Mouse (Mus musculus) brain, embryonic 18.5 days (tissue): ENCODE measurements around the gene Cep162.

Experiments
- DNase-seq: peaks from one replicate; pipeline ENCODE4 v3.0.0-alpha.2; 2012; ENCODE audit warnings: low read depth, low spot score

Gene Cep162

GRCm38 (mm10) chr9:87162559-87162958 is 92.8 kb downstream of the Cep162 start:
- no peak for DNase-seq

- DNase-seq, result no peak
Measured at GRCm38 (mm10) chr9:87152641-87153325, 102.6 kb downstream of the Cep162 start.

- no peak for DNase-seq
Measured at GRCm38 (mm10) chr9:87147927-87148326, 107.4 kb downstream of the Cep162 start.

- DNase-seq, result no peak
Measured at GRCm38 (mm10) chr9:87146400-87146799, 108.9 kb downstream of the Cep162 start.

DNA sequence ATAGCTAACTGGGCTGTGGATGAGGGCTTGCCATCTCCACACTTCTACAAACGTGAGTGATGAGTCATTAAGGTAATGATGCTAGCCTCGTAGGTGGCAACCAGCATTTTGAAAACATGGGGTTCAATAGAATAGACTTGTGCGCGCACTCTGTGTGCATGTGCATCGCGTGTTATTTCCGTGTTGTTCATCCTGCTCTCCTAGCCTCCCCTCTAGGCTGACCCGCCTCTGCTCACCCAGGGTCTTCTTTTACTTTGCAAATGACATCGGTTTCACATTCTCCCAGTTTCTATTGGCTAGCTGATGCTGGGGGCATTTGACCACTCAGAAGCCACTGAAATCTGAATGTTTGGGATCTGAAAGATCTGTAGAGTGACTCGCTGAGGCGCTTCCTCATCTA is 109.7 kb downstream of the Cep162 start:
- DNase-seq, result no peak

DNA sequence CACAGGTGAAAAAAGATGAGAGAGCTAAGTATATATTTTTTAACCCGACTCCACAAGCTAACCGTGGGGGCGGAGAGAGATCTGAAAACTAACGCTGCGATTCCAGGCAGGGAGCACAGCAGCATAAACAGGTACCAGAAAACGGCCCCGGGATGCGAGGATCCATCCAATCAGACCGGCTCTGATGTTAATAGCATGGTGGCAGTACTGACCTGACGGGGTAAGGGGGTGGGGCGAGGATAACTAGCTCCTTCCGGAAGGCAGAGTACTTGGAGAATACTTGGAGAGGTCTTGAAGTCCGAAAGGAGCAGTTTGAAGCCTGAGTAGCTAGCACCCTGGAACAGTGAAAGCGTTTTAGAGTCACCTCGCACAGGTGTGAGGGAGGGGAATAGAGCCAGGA is 110.2 kb downstream of the Cep162 start:
- DNase-seq, result no peak

GRCm38 (mm10) chr9:87144532-87144931 is 110.8 kb downstream of the Cep162 start:
- DNase-seq, result no peak

DNA sequence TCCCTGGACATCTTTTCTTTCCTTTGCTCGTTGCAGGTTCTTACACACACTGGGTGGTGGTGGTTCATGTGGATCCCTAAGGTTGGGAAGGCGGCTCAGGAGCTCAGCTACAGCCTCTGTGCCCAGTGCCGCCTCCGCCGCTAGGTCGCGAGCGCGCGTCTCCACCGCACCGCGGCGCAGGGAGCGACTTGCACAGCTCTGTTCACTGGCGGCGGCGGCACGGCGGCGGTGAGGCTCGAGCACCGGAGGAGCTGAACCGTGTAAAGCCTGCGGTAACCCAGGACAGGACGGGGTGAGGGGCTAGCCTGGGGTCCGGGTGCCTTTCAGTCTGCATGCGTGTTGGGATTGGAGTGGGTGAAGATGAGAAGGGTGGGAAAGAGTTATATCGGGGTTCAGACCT is 111.2 kb downstream of the Cep162 start, which contains the start of gene Mrap2:
TSS of gene Mrap2 (plus strand) at position 201 of the 400 bp plus-strand sequence.
- DNase-seq, result no peak

GRCm38 (mm10) chr9:87143076-87143475 is 112.3 kb downstream of the Cep162 start:
- DNase-seq, result no peak
